Mouse (Mus musculus) forebrain, embryonic 13.5 days (tissue): ENCODE results near the gene Akap1. TPM values are rescaled to one million over a fixed set of nuclear protein-coding genes. Genes with fewer than 3 reads are reported as not detected.
A peak's percentile ranks its signal among the peaks of the same experiment; 100 is the strongest.

ENCODE experiments used
- ATAC-seq: fragments of 200-750 bp; cut with Nextera tagmentation; 2 replicates; pipeline ENCODE4 v1.8.0; 2017
- H3K27ac ChIP-seq: fragments of 300-500 bp; sonication (generic); 2 replicates; pipeline ENCODE4 v1.5.1; 2015; ENCODE audit warnings: inconsistent platforms, mild to moderate bottlenecking, moderate library complexity
- H3K27me3 ChIP-seq: fragments of 300-500 bp; sonication (generic); 2 replicates; pipeline ENCODE4 v1.6.1; 2015; ENCODE audit warnings: mild to moderate bottlenecking, inconsistent platforms
- H3K36me3 ChIP-seq: fragments of 300-500 bp; sonication (generic); 2 replicates; pipeline ENCODE4 v1.6.1; 2015; ENCODE audit warnings: mild to moderate bottlenecking, inconsistent platforms; ENCODE audit not compliant: poor library complexity, severe bottlenecking
- H3K4me1 ChIP-seq: fragments of 300-500 bp; sonication (generic); 2 replicates; pipeline ENCODE4 v1.6.1; 2015; ENCODE audit warnings: inconsistent platforms
- H3K4me2 ChIP-seq: fragments of 300-500 bp; sonication (generic); 2 replicates; pipeline ENCODE4 v1.6.1; 2015; ENCODE audit warnings: inconsistent platforms, mild to moderate bottlenecking, moderate library complexity
- H3K4me3 ChIP-seq: fragments of 300-500 bp; sonication (generic); 2 replicates; pipeline ENCODE4 v1.5.1; 2015; ENCODE audit warnings: mild to moderate bottlenecking, inconsistent platforms
- H3K9ac ChIP-seq: fragments of 300-500 bp; sonication (generic); 2 replicates; pipeline ENCODE4 v1.6.1; 2015; ENCODE audit warnings: mild to moderate bottlenecking, inconsistent platforms
- H3K9me3 ChIP-seq: fragments of 300-500 bp; sonication (generic); replicated peaks from 2 replicates; pipeline ENCODE4 v1.6.1; 2016; ENCODE audit warnings: inconsistent platforms
- WGBS: fragments of 180-500 bp; shearing (Covaris S2); methylation state at CpG from one replicate; pipeline ENCODE4 v1.1.7; 2015; 5-methylcytosine and 5-hydroxymethylcytosine counted together
- polyA plus RNA-seq: library from polyadenylated mRNA; unstranded; fragments of >200 nt; fragmentation: Nextera tagmentation; extraction: Ambion mirVana; gene quantifications from 2 replicates; pipeline ENCODE4 v1.2.1, GENCODE M21; 2015

Akap1 gene
- polyA plus RNA-seq, 1 experiment from 2014 or later = 21.8 TPM

DNA sequence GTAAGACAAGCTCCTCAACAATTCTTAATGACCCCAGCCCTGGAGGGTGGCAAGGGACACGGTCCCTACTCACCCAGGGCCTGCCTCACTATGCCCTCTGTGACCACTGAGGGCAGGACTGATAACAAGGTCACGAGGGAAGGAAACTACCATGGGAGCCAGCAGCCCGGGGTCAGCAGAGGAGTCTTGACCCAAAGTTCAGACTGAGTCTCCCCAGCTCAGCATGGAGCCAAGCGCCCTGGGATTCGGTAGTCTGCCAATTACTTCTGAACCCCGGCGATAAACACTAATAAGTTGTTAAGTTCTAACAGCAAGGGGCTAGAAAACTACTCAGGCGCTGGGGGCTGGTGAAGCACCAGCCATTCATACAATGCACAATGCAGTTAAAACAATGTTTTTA lies 24.1 kb downstream of the Akap1 start:
- H3K9ac ChIP-seq = no peak overlapping the region
- H3K4me2 ChIP-seq = no peak overlapping the region
- no peaks in the 10 kb centered on the region for H3K27me3 ChIP-seq
- no peaks in the 10 kb centered on the region for H3K9me3 ChIP-seq
- WGBS = 74% methylated on average over 8 of the region's 8 CpGs
- ATAC-seq = no peak
- H3K36me3 ChIP-seq = peaks cover 72% of the 10 kb centered on the region
- no peak overlapping the region for H3K27ac ChIP-seq
- 0 out of 2 replicates have a peak, but pooled peaks cover 5% of the 10 kb centered on the region for H3K4me1 ChIP-seq
- H3K4me3 ChIP-seq = no peak overlapping the region

DNA sequence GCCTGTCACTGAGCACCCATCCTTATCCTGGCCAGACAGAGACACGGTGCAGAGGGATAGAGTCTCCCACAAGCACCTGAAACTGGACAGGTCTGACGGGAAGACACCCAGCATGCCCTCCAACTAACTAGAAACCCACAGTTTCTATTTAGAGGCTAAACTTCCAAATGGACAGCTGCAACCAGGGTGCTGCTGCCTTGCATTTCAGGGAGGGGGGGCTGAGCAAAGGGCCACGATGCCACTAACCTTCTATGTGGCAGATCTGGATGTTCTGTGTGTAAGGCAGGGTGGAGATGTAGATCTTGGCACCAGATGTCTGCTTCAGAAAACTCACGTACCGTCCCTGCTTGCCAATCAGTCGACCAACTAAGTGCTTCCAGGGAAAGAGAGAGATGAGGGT lies 25.0 kb downstream of the Akap1 start:
- H3K4me2 ChIP-seq = no peak overlapping the region
- H3K4me1 ChIP-seq = 0 out of 2 replicates have a peak, but pooled peaks cover 5% of the 10 kb centered on the region
- H3K9me3 ChIP-seq = no peaks in the 10 kb centered on the region
- H3K27me3 ChIP-seq = no peaks in the 10 kb centered on the region
- 88% methylated on average over 6 of the region's 6 CpGs for WGBS
- H3K4me3 ChIP-seq = no peak overlapping the region
- ATAC-seq = no peak
- H3K36me3 ChIP-seq = peaks cover 72% of the 10 kb centered on the region
- H3K9ac ChIP-seq = no peak overlapping the region
- H3K27ac ChIP-seq = no peak overlapping the region

DNA sequence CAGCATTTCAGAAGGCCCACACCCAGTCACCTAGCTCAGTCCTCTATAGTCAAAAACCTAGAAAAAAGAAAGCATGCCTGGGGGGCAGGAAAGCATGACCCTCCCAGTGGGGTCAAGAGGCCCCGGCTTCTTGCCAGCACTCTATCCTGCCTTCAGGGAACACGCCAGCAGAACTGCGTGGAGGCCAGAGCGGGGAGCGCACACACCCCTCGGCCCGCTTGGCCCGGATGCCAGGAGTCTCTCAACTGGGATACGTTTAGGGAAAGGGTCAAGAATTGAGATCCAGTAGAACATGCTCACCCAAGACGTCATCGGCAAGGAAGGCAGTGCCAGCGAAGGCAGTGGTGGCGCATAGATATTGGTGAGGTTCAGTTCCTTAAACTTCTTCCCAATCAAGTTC lies 25.8 kb downstream of the Akap1 start:
- no peak overlapping the region for H3K4me3 ChIP-seq
- no peak overlapping the region for H3K4me2 ChIP-seq
- ATAC-seq = no peak
- H3K36me3 ChIP-seq = peaks cover 72% of the 10 kb centered on the region
- H3K9ac ChIP-seq = no peak overlapping the region
- no peaks in the 10 kb centered on the region for H3K9me3 ChIP-seq
- 0 out of 2 replicates have a peak, but pooled peaks cover 5% of the 10 kb centered on the region for H3K4me1 ChIP-seq
- no peak overlapping the region for H3K27ac ChIP-seq
- H3K27me3 ChIP-seq = no peaks in the 10 kb centered on the region
- WGBS = 92% methylated on average over 13 of the region's 13 CpGs

DNA sequence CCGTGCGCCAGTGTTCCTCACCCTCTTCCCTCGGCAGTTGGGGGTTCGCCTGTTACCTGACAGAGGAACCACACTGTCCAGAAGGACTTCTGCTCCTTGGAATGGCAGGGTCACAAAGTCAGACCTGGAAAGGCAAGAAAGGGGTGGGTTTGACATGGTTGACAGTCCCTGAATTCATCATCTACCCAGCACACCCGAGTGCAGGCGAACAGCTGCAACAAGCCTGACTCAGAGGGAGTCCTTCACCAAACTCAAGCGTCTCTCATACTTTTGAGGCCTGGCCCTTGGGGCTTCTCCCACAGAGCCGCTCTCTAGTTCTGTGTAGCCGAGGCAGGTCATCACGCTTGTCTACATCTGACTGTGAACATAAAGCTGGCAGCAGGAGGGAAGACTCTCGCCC lies 29.8 kb downstream of the Akap1 start:
- Histone ChIP-seq H3K9me3 (no peaks in the 10 kb centered on the region), H3K4me1 (no peaks in the 10 kb centered on the region), H3K36me3 (peaks cover 88% of the 10 kb centered on the region), H3K27me3 (no peaks in the 10 kb centered on the region), H3K27ac (no peak overlapping the region), H3K4me2 (no peak overlapping the region), H3K9ac (no peak overlapping the region), H3K4me3 (no peak overlapping the region)
- no peak for ATAC-seq
- WGBS = 92% methylated on average over 11 of the region's 11 CpGs

DNA sequence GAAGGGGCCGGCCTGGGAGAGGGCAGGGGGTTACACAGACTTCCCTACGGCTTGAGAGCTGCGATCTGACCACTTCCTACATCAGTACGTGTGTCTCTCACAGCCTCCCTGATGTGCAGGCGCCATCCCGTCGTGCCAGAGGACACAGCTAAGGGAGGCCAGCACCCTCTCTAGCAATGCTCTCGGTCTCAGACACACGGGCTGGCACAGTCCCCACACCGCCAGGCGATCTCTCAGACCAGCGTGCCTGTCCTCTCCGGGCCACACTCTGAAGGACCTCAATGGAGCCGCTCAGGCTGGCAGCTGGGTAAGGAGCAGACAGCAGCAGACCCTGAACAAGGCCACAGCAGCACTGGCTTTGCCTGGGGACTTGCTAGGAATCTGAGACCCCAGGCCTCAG lies 30.3 kb downstream of the Akap1 start:
- peaks cover 86% of the 10 kb centered on the region for H3K36me3 ChIP-seq
- no peak overlapping the region for H3K27ac ChIP-seq
- 91% methylated on average over 14 of the region's 14 CpGs for WGBS
- no peaks in the 10 kb centered on the region for H3K9me3 ChIP-seq
- H3K27me3 ChIP-seq = no peaks in the 10 kb centered on the region
- no peak overlapping the region for H3K4me2 ChIP-seq
- H3K4me3 ChIP-seq = no peak overlapping the region
- ATAC-seq = no peak
- H3K9ac ChIP-seq = no peak overlapping the region
- H3K4me1 ChIP-seq = no peaks in the 10 kb centered on the region

DNA sequence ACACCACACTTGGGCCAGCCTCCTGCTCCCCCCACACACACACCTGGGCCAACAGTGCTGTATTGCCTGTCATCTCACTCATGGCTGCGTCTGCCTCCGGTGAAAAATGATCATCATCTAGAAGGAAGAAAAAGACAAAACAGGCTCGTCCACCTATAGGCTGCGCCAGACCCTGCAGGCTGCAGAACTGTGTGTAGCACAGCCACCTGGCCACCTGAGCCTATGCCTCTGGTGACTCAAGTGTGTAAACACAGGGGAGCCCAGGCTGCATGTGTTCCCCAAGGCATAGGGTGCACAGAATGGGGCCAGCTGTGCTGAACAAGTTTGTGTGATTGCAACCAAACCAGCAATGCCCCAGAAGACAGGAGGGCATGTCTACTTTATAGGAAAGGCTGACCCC lies 31.3 kb downstream of the Akap1 start:
- ATAC-seq = no peak
- H3K4me2 ChIP-seq = no peak overlapping the region
- no peaks in the 10 kb centered on the region for H3K4me1 ChIP-seq
- peaks cover 76% of the 10 kb centered on the region for H3K36me3 ChIP-seq
- WGBS = 89% methylated on average over 4 of the region's 4 CpGs
- H3K9me3 ChIP-seq = no peaks in the 10 kb centered on the region
- H3K27ac ChIP-seq = no peak overlapping the region
- no peaks in the 10 kb centered on the region for H3K27me3 ChIP-seq
- no peak overlapping the region for H3K9ac ChIP-seq
- H3K4me3 ChIP-seq = no peak overlapping the region

DNA sequence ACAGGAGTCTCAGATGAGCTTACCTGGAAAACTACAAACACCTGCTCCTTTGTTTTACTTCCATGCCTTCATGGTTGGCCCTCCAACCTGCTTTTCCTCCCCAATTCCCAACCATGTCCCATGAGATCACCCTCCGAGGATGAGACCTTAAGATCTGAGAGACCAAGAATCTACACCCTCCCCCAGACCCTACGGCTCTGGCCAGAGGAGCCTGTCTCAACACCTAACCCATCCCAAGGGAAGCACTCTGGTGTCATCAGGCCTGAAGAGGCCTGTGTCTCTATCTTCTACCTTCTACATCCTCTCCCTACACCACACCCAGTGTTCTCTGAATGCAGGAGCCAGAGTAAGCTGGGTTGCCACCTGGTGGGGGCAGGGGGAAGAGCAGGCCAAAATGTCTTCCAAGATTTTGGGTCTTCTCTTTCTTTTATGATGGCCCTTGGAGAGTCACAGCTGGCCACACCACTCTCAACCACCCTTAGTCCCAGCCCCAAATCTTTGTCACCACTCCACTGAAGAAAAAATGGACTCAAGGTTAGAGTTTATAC lies 34.1 kb downstream of the Akap1 start:
- H3K9ac ChIP-seq = no peak overlapping the region
- 0 out of 2 replicates have a peak, but pooled peaks cover 3% of the 10 kb centered on the region for H3K4me1 ChIP-seq
- H3K27me3 ChIP-seq = no peaks in the 10 kb centered on the region
- 0 out of 2 replicates have a peak, but pooled peaks have one; percentile 43 for ATAC-seq
- WGBS = 96% methylated on average over 2 of the region's 2 CpGs
- no peak overlapping the region for H3K27ac ChIP-seq
- no peak overlapping the region for H3K4me3 ChIP-seq
- no peaks in the 10 kb centered on the region for H3K9me3 ChIP-seq
- no peak overlapping the region for H3K4me2 ChIP-seq
- H3K36me3 ChIP-seq = peaks cover 52% of the 10 kb centered on the region

DNA sequence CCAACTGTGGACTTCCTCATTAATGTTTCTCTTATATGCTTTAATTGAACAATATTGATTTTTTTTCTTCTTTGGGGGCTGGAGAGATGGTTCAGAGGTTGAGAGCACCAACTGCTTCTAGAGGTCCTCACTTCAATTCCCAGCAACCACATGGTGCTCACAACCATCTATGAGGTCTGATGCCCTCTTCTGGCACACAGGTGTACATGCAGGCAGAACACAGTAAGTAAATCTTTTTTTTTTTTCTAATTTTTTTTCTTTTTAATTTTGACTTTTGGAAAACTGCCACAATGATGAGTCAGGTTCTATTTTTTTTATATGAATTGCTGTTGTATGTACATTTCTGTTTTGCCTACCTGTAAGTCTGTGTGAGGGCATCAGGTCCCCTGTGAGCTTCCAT lies 35.9 kb downstream of the Akap1 start:
- Histone ChIP-seq H3K4me1 (0 out of 2 replicates have a peak, but pooled peaks cover 3% of the 10 kb centered on the region), H3K27ac (no peak overlapping the region), H3K27me3 (no peaks in the 10 kb centered on the region), H3K4me3 (no peak overlapping the region), H3K4me2 (no peak overlapping the region), H3K9ac (no peak overlapping the region), H3K9me3 (no peaks in the 10 kb centered on the region), H3K36me3 (peaks cover 34% of the 10 kb centered on the region)
- ATAC-seq = no peak

DNA sequence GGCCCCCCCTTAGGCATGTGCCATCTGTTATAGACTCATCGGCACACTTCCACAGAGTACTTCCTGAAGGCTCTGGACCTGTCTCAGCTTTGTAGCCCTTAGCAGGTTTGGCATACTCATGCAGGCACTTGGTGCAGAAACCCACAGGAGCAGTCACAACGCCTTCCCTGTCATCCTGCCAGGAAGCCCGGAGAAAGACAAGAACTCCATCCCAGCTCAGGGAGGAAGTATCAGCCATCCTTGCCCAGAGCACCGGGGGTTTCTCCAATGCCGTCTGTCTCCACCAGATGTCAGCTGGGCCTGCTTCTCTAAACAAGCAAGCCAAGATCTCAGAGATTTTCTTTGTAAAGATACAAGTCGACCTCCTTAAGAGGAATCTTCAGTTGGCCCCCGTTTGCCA lies 38.5 kb downstream of the Akap1 start:
- no peak for ATAC-seq
- Histone ChIP-seq H3K9me3 (no peaks in the 10 kb centered on the region), H3K9ac (no peak overlapping the region), H3K4me1 (peaks cover 22% of the 10 kb centered on the region), H3K27me3 (no peaks in the 10 kb centered on the region), H3K36me3 (0 out of 2 replicates have a peak, but pooled peaks cover 10% of the 10 kb centered on the region), H3K27ac (no peak overlapping the region), H3K4me2 (no peak overlapping the region), H3K4me3 (no peak overlapping the region)
- WGBS = 56% methylated on average over 7 of the region's 7 CpGs

DNA sequence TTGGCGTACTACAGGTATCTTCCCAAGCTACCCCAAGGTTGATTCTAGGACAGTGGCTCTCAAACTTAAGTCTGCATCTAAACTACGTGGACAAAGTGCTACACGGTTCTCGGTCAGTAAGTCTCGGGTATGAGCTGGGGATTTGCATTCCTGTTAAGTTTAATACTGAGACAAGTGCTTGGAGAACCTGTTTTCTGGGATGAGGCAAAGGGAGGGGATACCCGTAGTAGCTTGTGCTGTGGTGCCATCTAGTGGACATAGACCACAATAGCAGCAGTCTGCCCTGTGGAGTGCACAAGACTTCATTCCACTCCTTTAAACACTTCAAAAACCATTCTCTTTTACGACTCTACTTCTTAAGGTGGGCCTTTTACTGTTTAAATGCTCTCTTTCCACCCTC lies 41.4 kb downstream of the Akap1 start:
- H3K4me2 ChIP-seq = peak overlapping the region; percentile 54
- H3K4me3 ChIP-seq = peak overlapping the region; percentile 11; the same call in 1 of the 2 replicates
- ATAC-seq = peak; percentile 69
- no peaks in the 10 kb centered on the region for H3K9me3 ChIP-seq
- H3K27ac ChIP-seq = no peak overlapping the region
- 2% methylated on average over 7 of the region's 7 CpGs for WGBS
- no peaks in the 10 kb centered on the region for H3K27me3 ChIP-seq
- peaks cover 36% of the 10 kb centered on the region for H3K4me1 ChIP-seq
- no peak overlapping the region for H3K9ac ChIP-seq
- no peaks in the 10 kb centered on the region for H3K36me3 ChIP-seq

DNA sequence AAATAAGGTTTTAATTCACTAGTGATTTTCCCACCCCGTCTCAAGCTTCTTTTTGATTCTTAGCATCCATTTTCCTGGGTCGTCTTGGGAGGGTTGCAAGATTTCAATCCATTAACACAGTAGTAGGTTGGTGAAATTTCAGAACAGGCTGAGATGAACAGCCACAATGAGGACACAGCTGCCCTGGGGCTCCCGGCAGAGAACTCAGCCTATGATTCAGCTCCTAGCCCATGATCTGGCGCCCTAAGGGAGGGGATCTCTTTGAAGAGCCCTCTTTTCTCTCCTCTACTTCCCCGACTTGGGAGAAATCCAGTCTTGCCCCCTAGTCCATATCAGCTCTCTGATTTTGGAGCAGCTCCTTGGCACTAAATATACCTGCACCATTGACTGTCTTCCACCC lies 41.9 kb downstream of the Akap1 start:
- H3K4me1 ChIP-seq = peaks cover 36% of the 10 kb centered on the region
- no peaks in the 10 kb centered on the region for H3K36me3 ChIP-seq
- no peaks in the 10 kb centered on the region for H3K9me3 ChIP-seq
- H3K4me2 ChIP-seq = peak overlapping the region; percentile 54
- H3K27ac ChIP-seq = 0 out of 2 replicates have a peak overlapping the region, but pooled peaks have one; percentile 10
- H3K4me3 ChIP-seq = peak overlapping the region; percentile 11; the same call in 1 of the 2 replicates
- 0 out of 2 replicates have a peak overlapping the region, but pooled peaks have one; percentile 30 for H3K9ac ChIP-seq
- ATAC-seq = no peak
- H3K27me3 ChIP-seq = no peaks in the 10 kb centered on the region
- 18% methylated on average over 5 of the region's 5 CpGs for WGBS

DNA sequence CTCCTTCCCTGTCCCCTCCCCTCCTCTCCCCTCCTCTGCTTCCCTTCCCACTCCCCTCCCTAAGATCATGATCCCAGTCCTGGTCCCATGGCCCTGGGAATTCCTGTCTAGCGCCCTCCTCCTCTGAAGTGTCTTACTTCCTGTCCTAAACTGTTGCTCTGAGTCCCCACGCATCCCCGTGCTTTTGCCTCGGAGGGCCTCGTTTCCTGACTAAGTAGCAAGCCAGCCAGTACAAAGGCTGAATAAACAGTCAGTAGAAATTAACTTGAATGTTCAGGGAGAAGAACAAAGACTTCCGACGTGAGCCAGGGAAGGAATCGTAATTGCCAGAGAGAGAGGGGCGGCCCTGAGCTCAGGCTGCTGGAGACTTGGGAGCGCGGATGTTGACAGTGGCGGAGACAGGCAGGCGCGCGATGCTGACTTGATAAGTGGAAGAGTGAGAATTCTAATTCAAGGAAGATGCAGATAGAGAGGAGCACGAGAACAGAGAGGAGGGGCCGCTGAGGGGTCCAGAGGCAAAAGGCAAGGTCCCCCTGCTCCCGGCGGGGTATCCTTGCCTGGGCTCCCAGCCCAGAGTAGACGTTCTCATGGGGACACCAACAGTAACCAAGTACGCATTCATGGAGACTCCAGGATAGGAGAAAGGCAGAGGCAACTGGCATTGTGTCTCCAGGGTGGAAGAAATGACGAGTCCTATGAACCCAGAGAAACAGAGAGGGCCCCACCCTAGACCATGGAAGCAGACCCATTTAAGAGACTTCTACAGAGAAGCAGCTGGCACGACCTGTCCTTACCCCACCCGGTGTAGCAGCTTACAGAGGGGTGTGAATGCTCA lies 43.4 kb downstream of the Akap1 start:
- Histone ChIP-seq H3K36me3 (no peaks in the 10 kb centered on the region), H3K4me1 (peaks cover 36% of the 10 kb centered on the region), H3K9me3 (no peaks in the 10 kb centered on the region), H3K4me2 (peak overlapping the region; percentile 39), H3K27me3 (no peaks in the 10 kb centered on the region), H3K4me3 (peak overlapping the region; percentile 3; the same call in 1 of the 2 replicates), H3K27ac (peak overlapping the region; percentile 61), H3K9ac (peak overlapping the region; percentile 12; the same call in 1 of the 2 replicates)
- peak; percentile 34 for ATAC-seq
- WGBS = 9% methylated on average over 24 of the region's 24 CpGs
